ENCODE assay signal across 7 mouse cellular contexts in the genomic region with DNA sequence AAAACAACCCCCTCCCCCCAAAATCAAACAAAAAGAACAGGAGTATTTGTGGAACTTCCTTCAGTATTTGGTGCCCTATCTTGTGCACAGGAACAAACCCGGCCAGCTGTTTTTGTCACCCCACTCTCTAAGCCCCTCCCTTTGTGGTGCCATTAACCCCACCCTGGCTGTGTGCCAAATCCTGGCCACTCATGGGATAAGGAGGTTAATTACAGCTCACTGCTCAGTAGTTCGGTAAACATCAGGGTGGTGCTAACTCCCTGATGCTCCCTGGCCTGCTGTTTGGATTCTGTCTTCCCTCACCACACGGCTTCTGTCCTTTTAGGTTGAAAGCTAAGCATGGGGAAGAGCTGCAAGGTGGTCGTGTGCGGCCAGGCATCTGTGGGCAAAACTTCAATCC. TPM values are rescaled to one million over a fixed set of nuclear protein-coding genes. Genes with fewer than 3 reads are reported as not detected.
DNase-seq lines count a peak whose midpoint lies in the region; ATAC-seq lines count a peak whose summit lies in the region.

No protein-coding gene starts in this region.

- H3K27ac ChIP-seq in limb, embryonic 10.5 days = no peak overlapping the region
- no peak overlapping the region for H3K27ac ChIP-seq in midbrain, embryonic 13.5 days

- peak overlapping the region; percentile 69 for H3K4me3 ChIP-seq in limb, embryonic 10.5 days
- H3K4me3 ChIP-seq in midbrain, embryonic 13.5 days (replicated peaks) = peak overlapping the region; percentile 77

- no peaks in the 10 kb centered on the region for H3K9me3 ChIP-seq in limb, embryonic 10.5 days (replicated peaks)
- H3K9me3 ChIP-seq in midbrain, embryonic 13.5 days = no peaks in the 10 kb centered on the region

- peak; percentile 61 for DNase-seq in ES-CJ7 (ENCODE audit: low read depth, low spot score)
- DNase-seq in adipocyte (ENCODE audit: low spot score) = peak; percentile 34
- peak; percentile 28 to 54 for DNase-seq in heart, postnatal 14 days
- no peak for DNase-seq in limb, embryonic 10.5 days (ENCODE audit: low spot score)
- no peak for DNase-seq in frontal cortex, postnatal 14 days (ENCODE audit: low spot score in 2 of 2)
- DNase-seq in urinary bladder, adult 18-20 months (ENCODE audit: low spot score in 2 of 2) = no peak

- 53% methylated on average over 5 of the region's 5 CpGs for WGBS in limb, embryonic 10.5 days
- 60% methylated on average over 5 of the region's 5 CpGs for WGBS in midbrain, embryonic 13.5 days

- H3K36me3 ChIP-seq in limb, embryonic 10.5 days = peaks cover 38% of the 10 kb centered on the region
- peaks cover 33% of the 10 kb centered on the region for H3K36me3 ChIP-seq in midbrain, embryonic 13.5 days

- peak overlapping the region; percentile 76 for H3K4me2 ChIP-seq in midbrain, embryonic 13.5 days (replicated peaks)

- peak overlapping the region; percentile 45; the same call in 1 of the 2 replicates for H3K9ac ChIP-seq in midbrain, embryonic 13.5 days (replicated peaks)

- H3K27me3 ChIP-seq in limb, embryonic 10.5 days (ENCODE audit: low read depth, poor library complexity, severe bottlenecking) = peaks cover under 1% of the 10 kb centered on the region; the same call in 1 of the 2 replicates
- H3K27me3 ChIP-seq in midbrain, embryonic 13.5 days = no peaks in the 10 kb centered on the region

- intact Hi-C loops in heart, postnatal 14 days (cut with DNase I) = no loop called here

- ATAC-seq in midbrain, embryonic 13.5 days = no peak

- H3K4me1 ChIP-seq in limb, embryonic 10.5 days = peaks cover 32% of the 10 kb centered on the region
- peaks cover 32% of the 10 kb centered on the region for H3K4me1 ChIP-seq in midbrain, embryonic 13.5 days (replicated peaks)

RNA-seq across cellular contexts. Expression of a gene that starts 3.9 kb away (rescaled TPM):
- 100 to 1,000 TPM; 158 TPM for total RNA-seq in heart, postnatal 14 days (2021)
- 256 and 281 TPM in 2 replicates for polyA plus RNA-seq in limb, embryonic 10.5 days (2016; fragmentation: Nextera tagmentation; extraction: Ambion mirVana)
- polyA plus RNA-seq in midbrain, embryonic 13.5 days (2015; fragmentation: Nextera tagmentation; extraction: Ambion mirVana) = 311 and 312 TPM in 2 replicates

RNA-seq across cellular contexts. Expression of a gene that starts 4.8 kb away (rescaled TPM):
- 10 to 100 TPM; 53.4 to 55.2 TPM for total RNA-seq in heart, postnatal 14 days (2021)
- polyA plus RNA-seq in limb, embryonic 10.5 days (2016; fragmentation: Nextera tagmentation; extraction: Ambion mirVana) = 86.2 and 95.5 TPM in 2 replicates
- polyA plus RNA-seq in midbrain, embryonic 13.5 days (2015; fragmentation: Nextera tagmentation; extraction: Ambion mirVana) = 118 and 122 TPM in 2 replicates

RNA-seq across cellular contexts. Expression of a gene that starts 49.2 kb away (rescaled TPM):
- 1 to 10 TPM; 6.2 to 7.6 TPM for total RNA-seq in heart, postnatal 14 days (2021)
- polyA plus RNA-seq in limb, embryonic 10.5 days (2016; fragmentation: Nextera tagmentation; extraction: Ambion mirVana) = 13.1 and 23.0 TPM in 2 replicates
- polyA plus RNA-seq in midbrain, embryonic 13.5 days (2015; fragmentation: Nextera tagmentation; extraction: Ambion mirVana) = 21.5 and 23.6 TPM in 2 replicates

Comparison
In these comparisons a context has a peak if more than half of its experiments do, and no peak if none do; other contexts are left out.
1. DNase-seq: peak in ES-CJ7 (single experiment), adipocyte (single experiment) and heart, postnatal 14 days (2 of 2); none in limb, embryonic 10.5 days (single experiment), frontal cortex, postnatal 14 days (0 of 2) and urinary bladder, adult 18-20 months (0 of 2).